Mouse (Mus musculus) CH12.LX (cell line): ENCODE data around the gene Sf3b6.
"Not testable (repeated sequence)": the region's sequence is repeated elsewhere in the genome, so short reads cannot be mapped to it uniquely, and the experiment has no call there.

Source experiments
- CTCF ChIP-seq, 2 experiments: IDR thresholded peaks in 1 of 2; conservative IDR thresholded peaks in 1 of 2; 2 replicates each; pipeline ENCODE4 v1.5.1; 2011 to 2012; ENCODE audit warnings: low read depth in 2 of 2, low read length in 2 of 2, improper control_type of control experiment in 1 of 2, inconsistent platforms in 1 of 2, mild to moderate bottlenecking in 1 of 2, moderate library complexity in 1 of 2
- ELF1 ChIP-seq: IDR thresholded peaks from 2 replicates; pipeline ENCODE4 v1.6.1; 2014; ENCODE audit warnings: low read depth, mild to moderate bottlenecking, inconsistent platforms, low read length, improper control_type of control experiment
- EP300 ChIP-seq: IDR thresholded peaks from 2 replicates; pipeline ENCODE4 v1.6.1; 2011; ENCODE audit warnings: low read length, improper control_type of control experiment
- JUND ChIP-seq: conservative IDR thresholded peaks from 2 replicates; pipeline ENCODE4 v1.6.1; 2011; ENCODE audit warnings: low read depth, low read length, improper control_type of control experiment
- MAX ChIP-seq: IDR thresholded peaks from 2 replicates; pipeline ENCODE4 v1.6.1; 2011; ENCODE audit warnings: low read length, improper control_type of control experiment
- MXI1 ChIP-seq: IDR thresholded peaks from 2 replicates; pipeline ENCODE4 v1.6.1; 2011; ENCODE audit warnings: mild to moderate bottlenecking, low read depth, low read length, improper control_type of control experiment
- POLR2A ChIP-seq: IDR thresholded peaks from 2 replicates; pipeline ENCODE4 v1.6.1; 2011; ENCODE audit warnings: low read depth, mild to moderate bottlenecking, improper control_type of control experiment, low read length
- POLR2AphosphoS2 ChIP-seq: IDR thresholded peaks from 2 replicates; pipeline ENCODE4 v1.6.1; 2011; ENCODE audit warnings: low read depth, low read length, improper control_type of control experiment
- USF1 ChIP-seq: IDR thresholded peaks from 2 replicates; pipeline ENCODE4 v1.6.1; 2014; ENCODE audit warnings: low read depth, mild to moderate bottlenecking, inconsistent platforms, low read length, improper control_type of control experiment

DNA sequence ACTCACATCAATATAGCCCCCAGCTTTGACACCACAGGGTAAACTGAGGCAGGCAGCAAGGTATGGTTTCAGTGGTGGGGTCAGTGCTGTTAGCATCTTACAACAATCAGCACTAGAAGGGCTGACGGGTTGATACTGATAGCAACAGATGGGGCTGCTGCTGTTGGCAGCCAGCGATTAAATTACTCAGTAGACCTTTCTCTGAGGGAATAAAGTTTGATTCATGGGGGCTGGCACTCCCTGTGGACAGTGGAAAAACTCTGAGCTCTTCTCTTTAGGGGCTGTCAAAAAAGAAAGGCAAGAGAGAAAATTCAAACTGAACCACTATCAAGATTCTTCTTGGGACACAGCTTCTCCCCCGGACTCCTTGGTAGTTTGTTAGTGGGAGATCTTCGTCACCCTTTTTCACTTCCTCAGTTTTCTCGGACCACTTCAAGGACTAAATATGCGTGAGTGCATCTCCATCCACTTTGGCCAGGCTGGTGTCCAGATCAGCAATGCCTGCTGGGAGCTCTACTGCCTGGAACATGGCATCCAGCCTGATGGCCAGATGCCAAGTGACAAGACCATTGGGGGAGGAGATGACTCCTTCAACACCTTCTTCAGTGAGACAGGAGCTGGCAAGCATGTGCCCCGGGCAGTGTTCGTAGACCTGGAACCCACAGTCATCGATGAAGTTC lies 35.5 kb upstream of the Sf3b6 start:
- not testable (repeated sequence) for TF ChIP-seq CTCF (conservative IDR thresholded peaks at IDR 0.05 in 1 of 2, IDR thresholded peaks at IDR 0.05 in 1 of 2; ENCODE audit: low read depth in 2 of 2, low read length in 2 of 2); EP300; MAX; MXI1; POLR2A; USF1; POLR2AphosphoS2; ELF1; JUND
